Mouse (Mus musculus) lung, adult 2 months (tissue): ENCODE data around the gene Drd2.

Experiments used
- CTCF ChIP-seq: fragments of 200-500 bp; IDR thresholded peaks from 2 replicates; pipeline ENCODE4 v1.5.1; 2011; ENCODE audit warnings: mild to moderate bottlenecking, low read length, control low read depth; ENCODE audit not compliant: insufficient read depth
- POLR2A ChIP-seq: fragments of 200-500 bp; IDR thresholded peaks from 2 replicates; pipeline ENCODE4 v1.6.1; 2011; ENCODE audit warnings: low read depth, mild to moderate bottlenecking, control low read depth, low read length, borderline replicate concordance; ENCODE audit errors: extremely low read depth

GRCm38 (mm10) chr9:49365763-49366162 is 25.3 kb downstream of the Drd2 start:
- no peak for TF ChIP-seq POLR2A
- no peak for TF ChIP-seq CTCF
